Mouse (Mus musculus) stomach, embryonic 16.5 days (tissue): ENCODE measurements around the gene Padi6. TPM values are rescaled to one million over a fixed set of nuclear protein-coding genes. Genes with fewer than 3 reads are reported as not detected.

ENCODE experiments used
- microRNA-seq: library from miRNA; unstranded; fragments of <30 nt; microRNA quantifications from one replicate; pipeline ENCODE4, GENCODE M21; 2016
- polyA plus RNA-seq: library from polyadenylated mRNA; unstranded; fragments of >200 nt; fragmentation: Nextera tagmentation; extraction: Ambion mirVana; gene quantifications from 2 replicates; pipeline ENCODE4 v1.2.1, GENCODE M21; 2015

Gene Padi6
- polyA plus RNA-seq, 1 experiment from 2014 or later: 0.05 TPM

Small RNA genes within 50 kb of the gene (microRNA-seq; reads per million reads assigned to microRNA genes)
- gene Gm23045 (not detected), gene Gm25951 (not detected)

Other genes with a start within 250 kb of the Padi6 start
- 18.4 and 21.7 TPM in 2 replicates for gene Arhgef10l, start 76.6 kb downstream of the Padi6 start, polyA plus RNA-seq
- gene Rcc2, start 42.1 kb downstream of the Padi6 start, polyA plus RNA-seq: 15.1 and 16.2 TPM in 2 replicates
- 2.0 and 2.4 TPM in 2 replicates for gene Padi4, start 31.6 kb upstream of the Padi6 start, polyA plus RNA-seq
- 0.09 and 0.18 TPM in 2 replicates for gene Padi3, start 68.0 kb upstream of the Padi6 start, polyA plus RNA-seq
- gene Padi1, start 103.1 kb upstream of the Padi6 start, polyA plus RNA-seq: 0.31 and 0.91 TPM in 2 replicates
- 3.2 and 4.0 TPM in 2 replicates for gene Padi2, start 163.7 kb upstream of the Padi6 start, polyA plus RNA-seq
- 399 and 401 TPM in 2 replicates for gene Sdhb, start 218.6 kb upstream of the Padi6 start, polyA plus RNA-seq
- gene Atp13a2, start 244.2 kb upstream of the Padi6 start, polyA plus RNA-seq: 37.9 and 41.7 TPM in 2 replicates